Mouse (Mus musculus): ENCODE results near the gene Olfr1271. TPM values are rescaled to one million over a fixed set of nuclear protein-coding genes. Genes with fewer than 3 reads are reported as not detected.
"Not testable (repeated sequence)": the region's sequence is repeated elsewhere in the genome, so short reads cannot be mapped to it uniquely, and the experiment has no call there.

Gene Olfr1271
- not detected for total RNA-seq (2021)
- long read RNA-seq, experiment 1 = 0 reads
- long read RNA-seq, experiment 2 = 0 reads

- no peak for DNase-seq
Observed at GRCm38 (mm10) chr2:90270932-90271331, at the start of gene Olfr1271. Gene Olfr1271 (minus strand): TSS chr2:90271032.

- no peak for DNase-seq
Observed at GRCm38 (mm10) chr2:90292741-90293140, 21.9 kb upstream of the Olfr1271 start, which contains the start of gene Olfr1272. Gene Olfr1272 (minus strand): TSS chr2:90292841.

- DNase-seq = no peak
Observed at GRCm38 (mm10) chr2:90257492-90257891, 13.3 kb downstream of the Olfr1271 start, which contains the start of gene Olfr142. Gene Olfr142 (minus strand): TSS chr2:90257592.

- DNase-seq = not testable (repeated sequence)
Observed at GRCm38 (mm10) chr2:90224393-90224792, 46.4 kb downstream of the Olfr1271 start, which contains the start of gene Olfr1506. Gene Olfr1506 (minus strand): TSS chr2:90224493.

Other genes with a start within 250 kb of the Olfr1271 start
- not detected for gene Olfr1264, start 245.5 kb downstream of the Olfr1271 start, total RNA-seq (2021)
- not detected for gene Olfr1265, start 235.7 kb downstream of the Olfr1271 start, total RNA-seq (2021)
- not detected for gene Olfr140, start 207.4 kb downstream of the Olfr1271 start, total RNA-seq (2021)
- gene Olfr1269, start 149.6 kb downstream of the Olfr1271 start, total RNA-seq (2021) = not detected
- not detected for gene Olfr32, start 128.7 kb downstream of the Olfr1271 start, total RNA-seq (2021)
- gene Olfr1270, start 117.9 kb downstream of the Olfr1271 start, total RNA-seq (2021) = not detected
- gene Olfr1506, start 46.5 kb downstream of the Olfr1271 start, total RNA-seq (2021) = not detected
- gene Olfr142, start 13.4 kb downstream of the Olfr1271 start, total RNA-seq (2021) = not detected
- not detected for gene Olfr1272, start 21.8 kb upstream of the Olfr1271 start, total RNA-seq (2021)
- under 1 TPM in 1 of 2 experiments, not detected in 1; 0.15 TPM for gene Gm13769, start 51.2 kb upstream of the Olfr1271 start, total RNA-seq (2021)
- gene Olfr1274-ps, start 127.7 kb upstream of the Olfr1271 start, total RNA-seq (2021) = not detected

All from adrenal gland, postnatal 10 days (tissue).